Mouse (Mus musculus): ENCODE measurements at regions not wholly inside any gene's neighbourhood (a gene's known extent, or its start where the extent isn't known, plus 50 kb on each side); places are given as distances from the start of the nearest gene placed in this dataset.

DNA sequence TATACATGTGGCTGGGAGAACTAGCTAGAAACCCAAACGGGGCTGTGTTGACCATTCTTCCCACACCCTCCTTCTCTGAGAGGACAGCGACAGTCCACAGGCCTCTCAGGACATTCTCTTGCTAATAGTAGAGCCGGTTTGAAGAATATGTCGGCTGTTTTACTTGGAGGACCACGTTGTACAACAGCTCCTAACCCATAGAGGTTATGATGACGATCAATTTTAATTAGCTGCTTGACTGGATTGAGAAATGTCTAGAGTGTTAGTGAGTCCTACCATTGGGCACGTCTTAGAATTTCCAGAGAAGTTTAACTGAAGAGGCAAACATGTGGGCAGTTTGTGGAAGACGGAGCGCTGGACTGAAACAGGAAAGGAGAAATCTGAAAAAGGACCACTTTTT, 79.7 kb upstream of the Tmem132d start:
- no peaks in the 10 kb centered on the region for H3K27me3 ChIP-seq (replicated peaks; ENCODE audit: control insufficient read depth, insufficient read depth, low read length)
- H3K9ac ChIP-seq (ENCODE audit: low read depth, low read length), result no peak overlapping the region
- H3K4me3 ChIP-seq (ENCODE audit: low read depth, low read length), result no peak overlapping the region
- 0 out of 2 replicates have a peak, but pooled peaks cover 2% of the 10 kb centered on the region for H3K9me3 ChIP-seq (ENCODE audit: control insufficient read depth)
- no peak for TF ChIP-seq CTCF (IDR thresholded peaks at IDR 0.05; ENCODE audit: low read depth)
- no peak overlapping the region for H3K27ac ChIP-seq (ENCODE audit: low read depth, low read length)
- H3K4me1 ChIP-seq (replicated peaks; ENCODE audit: control insufficient read depth, insufficient read depth, low read length), result no peaks in the 10 kb centered on the region
- 82% methylated on average over 9 of the region's 9 CpGs for WGBS
- no peak overlapping the region for H3K4me2 ChIP-seq (replicated peaks; ENCODE audit: low read depth)
- no peak for ATAC-seq
- no peaks in the 10 kb centered on the region for H3K36me3 ChIP-seq (ENCODE audit: control insufficient read depth, insufficient read depth)

DNA sequence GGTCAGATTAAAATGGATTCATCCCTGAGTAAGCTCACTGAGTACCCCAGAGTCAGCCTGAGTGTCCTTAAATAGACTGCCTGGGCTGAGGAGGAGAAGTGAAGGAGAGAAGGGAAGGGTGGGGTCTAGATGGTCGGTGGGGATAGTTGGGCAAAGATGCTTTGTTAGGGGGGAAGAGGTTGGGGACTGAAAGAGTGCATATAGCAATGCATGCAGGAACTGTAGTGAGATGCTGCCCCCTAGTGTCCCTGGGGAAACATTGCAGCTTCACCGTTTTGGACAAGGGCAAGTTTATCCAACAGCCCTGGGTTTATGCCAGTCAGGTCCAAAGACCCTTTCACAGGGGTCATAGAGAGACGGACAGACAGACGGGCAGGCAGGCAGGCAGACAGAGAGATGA, 71.6 kb upstream of the Tmem132d start:
- H3K27ac ChIP-seq (ENCODE audit: low read depth, low read length), result no peak overlapping the region
- H3K4me2 ChIP-seq (replicated peaks; ENCODE audit: low read depth), result no peak overlapping the region
- TF ChIP-seq CTCF (IDR thresholded peaks at IDR 0.05; ENCODE audit: low read depth), result peak; percentile 85
- no peak for ATAC-seq
- no peaks in the 10 kb centered on the region for H3K9me3 ChIP-seq (ENCODE audit: control insufficient read depth)
- no peak overlapping the region for H3K9ac ChIP-seq (ENCODE audit: low read depth, low read length)
- WGBS, result 7% methylated on average over 4 of the region's 4 CpGs
- no peaks in the 10 kb centered on the region for H3K36me3 ChIP-seq (ENCODE audit: control insufficient read depth, insufficient read depth)
- H3K4me1 ChIP-seq (replicated peaks; ENCODE audit: control insufficient read depth, insufficient read depth, low read length), result no peaks in the 10 kb centered on the region
- H3K27me3 ChIP-seq (replicated peaks; ENCODE audit: control insufficient read depth, insufficient read depth, low read length), result no peaks in the 10 kb centered on the region
- H3K4me3 ChIP-seq (ENCODE audit: low read depth, low read length), result no peak overlapping the region

DNA sequence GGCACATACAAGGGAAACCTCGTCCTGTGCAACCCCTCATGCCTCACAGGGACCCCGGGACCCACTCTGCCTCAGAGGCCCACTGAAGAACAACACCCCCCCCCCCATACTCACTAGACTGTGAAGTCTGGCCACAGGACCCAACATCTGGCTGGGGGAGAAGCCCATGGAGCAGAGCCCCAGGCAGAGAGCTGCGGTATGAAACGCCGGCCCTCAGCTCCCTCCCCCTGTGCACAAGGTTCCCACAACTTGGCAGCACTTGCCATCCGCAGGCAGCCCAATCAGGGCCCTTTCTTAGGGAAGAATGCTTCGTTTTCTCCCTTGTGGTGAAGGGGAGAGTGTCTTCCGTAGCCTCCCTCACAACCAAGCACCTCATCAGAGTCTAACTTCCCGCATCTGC, 66.6 kb upstream of the Tmem132d start:
- no peak for ATAC-seq

DNA sequence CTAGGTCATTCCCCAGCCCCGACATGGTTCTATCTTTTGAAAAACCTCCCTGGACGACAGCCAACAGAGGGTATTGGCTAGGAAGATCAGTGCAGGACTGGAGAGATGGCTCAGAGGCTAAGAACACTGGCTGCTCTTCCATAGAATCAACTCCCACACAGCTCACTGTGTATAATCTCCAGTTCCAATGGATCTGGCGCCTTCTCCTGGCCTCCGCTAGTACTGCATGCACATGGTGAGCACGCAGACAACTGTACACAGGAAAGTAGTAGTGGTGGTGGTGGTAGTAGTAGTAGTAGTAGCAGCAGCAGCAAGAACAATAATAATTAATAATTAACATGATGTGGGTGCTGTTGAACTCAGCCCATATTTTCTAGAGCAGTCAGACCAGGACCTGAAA, 66.2 kb upstream of the Tmem132d start:
- Histone ChIP-seq H3K27ac (ENCODE audit: low read depth, low read length) (no peak overlapping the region), H3K9me3 (ENCODE audit: control insufficient read depth) (no peaks in the 10 kb centered on the region), H3K4me2 (replicated peaks; ENCODE audit: low read depth) (no peak overlapping the region), H3K36me3 (ENCODE audit: control insufficient read depth, insufficient read depth) (no peaks in the 10 kb centered on the region), H3K27me3 (replicated peaks; ENCODE audit: control insufficient read depth, insufficient read depth, low read length) (no peaks in the 10 kb centered on the region), H3K9ac (ENCODE audit: low read depth, low read length) (no peak overlapping the region), H3K4me3 (ENCODE audit: low read depth, low read length) (no peak overlapping the region), H3K4me1 (replicated peaks; ENCODE audit: control insufficient read depth, insufficient read depth, low read length) (no peaks in the 10 kb centered on the region)
- no peak for ATAC-seq
- TF ChIP-seq CTCF (IDR thresholded peaks at IDR 0.05; ENCODE audit: low read depth), result peak; percentile 35
- 49% methylated on average over 5 of the region's 5 CpGs for WGBS

More for the DNA sequence above, 66.6 kb upstream of the Tmem132d start:
- Histone ChIP-seq H3K9ac (ENCODE audit: low read depth, low read length) (no peak overlapping the region), H3K4me2 (replicated peaks; ENCODE audit: low read depth) (no peak overlapping the region), H3K4me3 (ENCODE audit: low read depth, low read length) (no peak overlapping the region), H3K27me3 (replicated peaks; ENCODE audit: control insufficient read depth, insufficient read depth, low read length) (no peaks in the 10 kb centered on the region), H3K36me3 (ENCODE audit: control insufficient read depth, insufficient read depth) (no peaks in the 10 kb centered on the region), H3K27ac (ENCODE audit: low read depth, low read length) (no peak overlapping the region), H3K4me1 (replicated peaks; ENCODE audit: control insufficient read depth, insufficient read depth, low read length) (no peaks in the 10 kb centered on the region), H3K9me3 (ENCODE audit: control insufficient read depth) (no peaks in the 10 kb centered on the region)
- no peak for TF ChIP-seq CTCF (IDR thresholded peaks at IDR 0.05; ENCODE audit: low read depth)
- 60% methylated on average over 9 of the region's 9 CpGs for WGBS

DNA sequence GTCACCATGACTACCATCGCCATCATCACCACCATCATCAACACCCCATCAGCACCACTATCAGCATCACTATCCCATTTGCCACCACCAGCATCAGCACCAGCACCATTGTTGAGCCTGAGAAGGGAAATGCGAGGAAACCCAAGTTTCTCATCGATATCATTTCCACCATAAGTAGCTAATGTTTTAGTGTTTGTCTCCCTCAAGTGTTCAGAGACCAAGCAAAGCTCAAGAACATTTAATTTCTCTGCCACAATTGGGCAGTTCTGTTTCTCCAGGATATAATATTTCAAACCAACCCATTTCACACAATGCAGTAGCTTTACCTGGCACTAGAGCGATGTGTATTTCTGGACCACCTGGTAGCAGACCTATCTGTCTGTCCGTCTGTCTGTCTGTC, 59.7 kb upstream of the Tmem132d start:
- H3K36me3 ChIP-seq (ENCODE audit: control insufficient read depth, insufficient read depth), result no peaks in the 10 kb centered on the region
- H3K27me3 ChIP-seq (replicated peaks; ENCODE audit: control insufficient read depth, insufficient read depth, low read length), result no peaks in the 10 kb centered on the region
- no peak overlapping the region for H3K27ac ChIP-seq (ENCODE audit: low read depth, low read length)
- H3K9me3 ChIP-seq (ENCODE audit: control insufficient read depth), result 0 out of 2 replicates have a peak, but pooled peaks cover 5% of the 10 kb centered on the region
- no peak overlapping the region for H3K4me2 ChIP-seq (replicated peaks; ENCODE audit: low read depth)
- no peak for TF ChIP-seq CTCF (IDR thresholded peaks at IDR 0.05; ENCODE audit: low read depth)
- H3K4me3 ChIP-seq (ENCODE audit: low read depth, low read length), result no peak overlapping the region
- no peaks in the 10 kb centered on the region for H3K4me1 ChIP-seq (replicated peaks; ENCODE audit: control insufficient read depth, insufficient read depth, low read length)
- H3K9ac ChIP-seq (ENCODE audit: low read depth, low read length), result no peak overlapping the region
- WGBS, result 90% methylated on average over 5 of the region's 5 CpGs
- no peak for ATAC-seq

DNA sequence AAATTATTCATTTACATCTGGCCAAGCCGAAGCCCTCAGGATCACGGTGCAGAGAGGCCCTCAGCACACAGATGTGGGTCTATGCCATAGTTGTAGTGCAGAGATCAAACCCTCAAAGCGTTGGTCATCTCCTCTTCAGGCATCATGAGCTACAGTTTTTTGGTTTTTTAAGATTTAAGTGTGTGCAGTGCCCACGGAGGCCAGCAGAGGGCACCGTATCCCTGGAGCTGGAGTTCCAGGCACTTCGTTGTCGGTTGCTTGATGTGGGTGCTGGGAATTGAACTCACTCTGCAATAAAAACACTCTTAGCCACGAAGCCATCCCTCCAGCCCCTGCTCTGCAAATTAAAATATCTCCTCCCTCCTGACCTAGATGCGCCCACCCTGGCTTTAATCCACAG, 58.3 kb upstream of the Tmem132d start:
- no peak overlapping the region for H3K4me3 ChIP-seq (ENCODE audit: low read depth, low read length)
- no peaks in the 10 kb centered on the region for H3K36me3 ChIP-seq (ENCODE audit: control insufficient read depth, insufficient read depth)
- 0 out of 2 replicates have a peak, but pooled peaks cover 5% of the 10 kb centered on the region for H3K9me3 ChIP-seq (ENCODE audit: control insufficient read depth)
- no peak overlapping the region for H3K9ac ChIP-seq (ENCODE audit: low read depth, low read length)
- WGBS, result 31% methylated on average over 9 of the region's 9 CpGs
- TF ChIP-seq CTCF (IDR thresholded peaks at IDR 0.05; ENCODE audit: low read depth), result peak; percentile 57
- ATAC-seq, result no peak
- H3K4me1 ChIP-seq (replicated peaks; ENCODE audit: control insufficient read depth, insufficient read depth, low read length), result no peaks in the 10 kb centered on the region
- H3K4me2 ChIP-seq (replicated peaks; ENCODE audit: low read depth), result no peak overlapping the region
- no peaks in the 10 kb centered on the region for H3K27me3 ChIP-seq (replicated peaks; ENCODE audit: control insufficient read depth, insufficient read depth, low read length)
- no peak overlapping the region for H3K27ac ChIP-seq (ENCODE audit: low read depth, low read length)
